Mouse (Mus musculus) midbrain, embryonic 16.5 days (tissue): ENCODE data around the gene Rhox4f. TPM values are rescaled to one million over a fixed set of nuclear protein-coding genes. Genes with fewer than 3 reads are reported as not detected.

Source experiments
- polyA plus RNA-seq: library from polyadenylated mRNA; unstranded; fragments of >200 nt; fragmentation: Nextera tagmentation; extraction: Ambion mirVana; gene quantifications from 2 replicates; pipeline ENCODE4 v1.2.1, GENCODE M21; 2015

The Rhox4f gene
- polyA plus RNA-seq, 1 experiment from 2014 or later: not detected

Other genes starting within 250 kb of the Rhox4f start
- not detected in 2 replicates for gene Rhox3a2, start 227.7 kb downstream of the Rhox4f start, polyA plus RNA-seq
- gene Rhox4a2, start 216.9 kb downstream of the Rhox4f start, polyA plus RNA-seq: not detected in 2 replicates
- gene Rhox2b, start 195.6 kb downstream of the Rhox4f start, polyA plus RNA-seq: not detected in 2 replicates
- not detected in 2 replicates for gene Rhox4b, start 175.2 kb downstream of the Rhox4f start, polyA plus RNA-seq
- gene Rhox2c, start 154.0 kb downstream of the Rhox4f start, polyA plus RNA-seq: not detected in 2 replicates
- not detected in 2 replicates for gene Rhox3c, start 149.1 kb downstream of the Rhox4f start, polyA plus RNA-seq
- gene Rhox4c, start 127.4 kb downstream of the Rhox4f start, polyA plus RNA-seq: not detected in 2 replicates
- not detected in 2 replicates for gene Rhox2d, start 114.3 kb downstream of the Rhox4f start, polyA plus RNA-seq
- not detected in 2 replicates for gene Rhox4d, start 93.3 kb downstream of the Rhox4f start, polyA plus RNA-seq
- gene Rhox2e, start 77.3 kb downstream of the Rhox4f start, polyA plus RNA-seq: not detected in 2 replicates
- not detected in 2 replicates for gene Rhox3e, start 65.7 kb downstream of the Rhox4f start, polyA plus RNA-seq
- not detected in 2 replicates for gene Rhox4e, start 50.3 kb downstream of the Rhox4f start, polyA plus RNA-seq
- not detected in 2 replicates for gene Rhox2f, start 36.3 kb downstream of the Rhox4f start, polyA plus RNA-seq
- not detected in 2 replicates for gene Rhox3f, start 26.7 kb downstream of the Rhox4f start, polyA plus RNA-seq
- not detected in 2 replicates for gene Rhox3g, start 20.9 kb upstream of the Rhox4f start, polyA plus RNA-seq
- gene Rhox2g, start 35.8 kb upstream of the Rhox4f start, polyA plus RNA-seq: not detected in 2 replicates
- gene Rhox4g, start 43.6 kb upstream of the Rhox4f start, polyA plus RNA-seq: not detected in 2 replicates
- gene Rhox3h, start 61.1 kb upstream of the Rhox4f start, polyA plus RNA-seq: not detected in 2 replicates
- not detected in 2 replicates for gene Rhox2h, start 65.6 kb upstream of the Rhox4f start, polyA plus RNA-seq
- 0.36 and 0.62 TPM in 2 replicates for gene Rhox5, start 197.1 kb upstream of the Rhox4f start, polyA plus RNA-seq
- not detected in 2 replicates for gene Rhox6, start 219.2 kb upstream of the Rhox4f start, polyA plus RNA-seq
- not detected in 2 replicates for gene Rhox7a, start 224.0 kb upstream of the Rhox4f start, polyA plus RNA-seq